Comparison of ENCODE assay signal across 19 mouse cellular contexts in genomic region chr6:29788779-29789350, GRCm38 (mm10). TPM values are rescaled to one million over a fixed set of nuclear protein-coding genes. Genes with fewer than 3 reads are reported as not detected.
A peak's percentile ranks its signal among the peaks of the same experiment; 100 is the strongest.
DNase-seq lines count a peak whose midpoint lies in the region; ATAC-seq and TF ChIP-seq lines count a peak whose summit lies in the region.
"Had no signal": no experiment of that assay in that cellular context is flagged by ENCODE, and none has a peak within 500 bp of the region (broad histone marks: within the 10 kb centered on the region; RNA-seq: fewer than 3 reads in every experiment).

No protein-coding gene starts in this region.

- 10% methylated on average over 3 of the region's 3 CpGs for whole genome bisulfite sequencing in forebrain, embryonic 11.5 days
- 3% methylated on average over 3 of the region's 3 CpGs for WGBS in forebrain, embryonic 13.5 days
- 17% methylated on average over 3 of the region's 3 CpGs for WGBS in midbrain, postnatal 0 days
- 12% methylated on average over 3 of the region's 3 CpGs for WGBS in midbrain, embryonic 15.5 days
- 5% methylated on average over 3 of the region's 3 CpGs for WGBS in forebrain, embryonic 16.5 days

- no peak overlapping the region for H3K4me3 ChIP-seq in forebrain, embryonic 11.5 days (ENCODE audit: low read depth, low read length)
- no peak overlapping the region for H3K4me3 ChIP-seq in forebrain, embryonic 13.5 days
- no peak overlapping the region for H3K4me3 ChIP-seq in midbrain, postnatal 0 days (ENCODE audit: low read depth, low read length)
- H3K4me3 ChIP-seq in midbrain, embryonic 15.5 days: no peak overlapping the region
- H3K4me3 ChIP-seq in forebrain, embryonic 16.5 days (replicated peaks; ENCODE audit: low read length): no peak overlapping the region
- H3K4me3 ChIP-seq: lung, embryonic 15.5 days had no signal

- no peak for TF ChIP-seq CTCF in midbrain, postnatal 0 days (IDR thresholded peaks at IDR 0.05)

- no peaks in the 10 kb centered on the region for H3K4me1 ChIP-seq in forebrain, embryonic 11.5 days (replicated peaks; ENCODE audit: control insufficient read depth, insufficient read depth, low read length)
- H3K4me1 ChIP-seq in forebrain, embryonic 13.5 days: peaks cover 12% of the 10 kb centered on the region
- H3K4me1 ChIP-seq in midbrain, postnatal 0 days (ENCODE audit: insufficient read depth, low read length): no peaks in the 10 kb centered on the region
- peaks cover 6% of the 10 kb centered on the region; the same call in 1 of the 2 replicates for H3K4me1 ChIP-seq in midbrain, embryonic 15.5 days
- no peaks in the 10 kb centered on the region for H3K4me1 ChIP-seq in forebrain, embryonic 16.5 days (replicated peaks; ENCODE audit: control insufficient read depth, insufficient read depth, low read length)
- H3K4me1 ChIP-seq: lung, embryonic 15.5 days had no signal

- H3K27ac ChIP-seq in forebrain, embryonic 11.5 days (ENCODE audit: low read depth, low read length): no peak overlapping the region
- H3K27ac ChIP-seq in forebrain, embryonic 13.5 days: no peak overlapping the region
- H3K27ac ChIP-seq in midbrain, postnatal 0 days (ENCODE audit: low read depth, low read length): no peak overlapping the region
- no peak overlapping the region for H3K27ac ChIP-seq in midbrain, embryonic 15.5 days
- H3K27ac ChIP-seq in forebrain, embryonic 16.5 days (ENCODE audit: low read length): no peak overlapping the region
- H3K27ac ChIP-seq: liver, embryonic 14.5 days; lung, embryonic 15.5 days; macrophage had no signal

- no peaks in the 10 kb centered on the region; the same call in 1 of the 2 replicates for H3K27me3 ChIP-seq in forebrain, embryonic 11.5 days (ENCODE audit: control insufficient read depth, insufficient read depth, low read length)
- no peaks in the 10 kb centered on the region for H3K27me3 ChIP-seq in forebrain, embryonic 13.5 days
- H3K27me3 ChIP-seq in midbrain, postnatal 0 days (ENCODE audit: insufficient read depth, low read length): no peaks in the 10 kb centered on the region
- H3K27me3 ChIP-seq in midbrain, embryonic 15.5 days (replicated peaks): no peaks in the 10 kb centered on the region
- no peaks in the 10 kb centered on the region for H3K27me3 ChIP-seq in forebrain, embryonic 16.5 days (replicated peaks; ENCODE audit: control insufficient read depth, insufficient read depth, low read length)
- H3K27me3 ChIP-seq: lung, embryonic 15.5 days had no signal

- no peak for DNase-seq in forebrain, embryonic 11.5 days (ENCODE audit: low spot score)
- peak; percentile 15 for DNase-seq in midbrain, postnatal 0 days (ENCODE audit: low spot score)
- DNase-seq in adrenal gland, postnatal 14 days: no peak
- no peak for DNase-seq in layer of hippocampus, adult 9-10 months (ENCODE audit: low spot score)
- DNase-seq: cerebellum, adult 9-11 months; heart, adult 18-20 months; heart, postnatal 36 days; kidney, adult 2 months; kidney, postnatal 10 days; layer of hippocampus, postnatal 36 days; right cerebral cortex, adult 18-20 months; thymus, postnatal 25 days had no signal

- no peaks in the 10 kb centered on the region for H3K9me3 ChIP-seq in forebrain, embryonic 11.5 days (ENCODE audit: control insufficient read depth, low read length)
- H3K9me3 ChIP-seq in forebrain, embryonic 13.5 days (replicated peaks): no peaks in the 10 kb centered on the region
- no peaks in the 10 kb centered on the region for H3K9me3 ChIP-seq in midbrain, postnatal 0 days (ENCODE audit: low read length)
- H3K9me3 ChIP-seq in midbrain, embryonic 15.5 days: no peaks in the 10 kb centered on the region
- no peaks in the 10 kb centered on the region for H3K9me3 ChIP-seq in forebrain, embryonic 16.5 days (ENCODE audit: control insufficient read depth, low read length)
- H3K9me3 ChIP-seq: lung, embryonic 15.5 days had no signal

- no peak overlapping the region for H3K9ac ChIP-seq in forebrain, embryonic 11.5 days (ENCODE audit: low read length)
- no peak overlapping the region for H3K9ac ChIP-seq in forebrain, embryonic 13.5 days
- H3K9ac ChIP-seq in midbrain, postnatal 0 days (replicated peaks; ENCODE audit: low read length, poor library complexity, severe bottlenecking): no peak overlapping the region
- no peak overlapping the region for H3K9ac ChIP-seq in midbrain, embryonic 15.5 days
- H3K9ac ChIP-seq in forebrain, embryonic 16.5 days (replicated peaks; ENCODE audit: low read depth, low read length): no peak overlapping the region
- H3K9ac ChIP-seq: liver, embryonic 14.5 days; lung, embryonic 15.5 days had no signal

- no peaks in the 10 kb centered on the region for H3K36me3 ChIP-seq in forebrain, embryonic 11.5 days (ENCODE audit: control insufficient read depth, insufficient read depth, low read length)
- H3K36me3 ChIP-seq in forebrain, embryonic 13.5 days (ENCODE audit: poor library complexity, severe bottlenecking): no peaks in the 10 kb centered on the region
- no peaks in the 10 kb centered on the region for H3K36me3 ChIP-seq in midbrain, postnatal 0 days (ENCODE audit: insufficient read depth, low read length)
- H3K36me3 ChIP-seq in midbrain, embryonic 15.5 days (replicated peaks): no peaks in the 10 kb centered on the region
- H3K36me3 ChIP-seq in forebrain, embryonic 16.5 days (ENCODE audit: control insufficient read depth, insufficient read depth): no peaks in the 10 kb centered on the region
- H3K36me3 ChIP-seq: lung, embryonic 15.5 days had no signal

- no peak; the same call in 1 of the 2 replicates for ATAC-seq in forebrain, embryonic 11.5 days (replicated peaks; ENCODE audit: low FRiP score)
- ATAC-seq in forebrain, embryonic 13.5 days: no peak
- ATAC-seq in midbrain, postnatal 0 days (ENCODE audit: low FRiP score): no peak
- no peak for ATAC-seq in midbrain, embryonic 15.5 days (replicated peaks)
- ATAC-seq in forebrain, embryonic 16.5 days: peak; percentile 49; the same call in 1 of the 2 replicates
- ATAC-seq: inflammation-experienced regulatory T-cells, adult 6 months had no signal

- peak overlapping the region; percentile 2; the same call in 1 of the 2 replicates for H3K4me2 ChIP-seq in forebrain, embryonic 11.5 days (ENCODE audit: low read depth, low read length, severe bottlenecking)
- no peak overlapping the region for H3K4me2 ChIP-seq in forebrain, embryonic 13.5 days
- no peak overlapping the region for H3K4me2 ChIP-seq in midbrain, postnatal 0 days (ENCODE audit: low read depth, low read length, poor library complexity, severe bottlenecking)
- no peak overlapping the region for H3K4me2 ChIP-seq in midbrain, embryonic 15.5 days
- no peak overlapping the region for H3K4me2 ChIP-seq in forebrain, embryonic 16.5 days (ENCODE audit: low read length)
- H3K4me2 ChIP-seq: lung, embryonic 15.5 days had no signal

RNA-seq across cellular contexts. Expression of gene Ahcyl2, which starts 21.1 kb away (rescaled TPM):
- polyA plus RNA-seq in forebrain, embryonic 11.5 days (2014; fragmentation: Nextera tagmentation; extraction: Ambion mirVana): 16.7 and 19.1 TPM in 2 replicates
- 11.1 and 12.3 TPM in 2 replicates for polyA plus RNA-seq in forebrain, embryonic 13.5 days (2015; fragmentation: Nextera tagmentation; extraction: Ambion mirVana)
- total RNA-seq in midbrain, postnatal 0 days (2014; rRNA removed): 66.7 and 69.1 TPM in 2 replicates
- polyA plus RNA-seq in midbrain, postnatal 0 days (2015; fragmentation: Nextera tagmentation; extraction: Ambion mirVana): 12.8 and 16.0 TPM in 2 replicates
- polyA plus RNA-seq in midbrain, embryonic 15.5 days (2015; fragmentation: Nextera tagmentation; extraction: Ambion mirVana): 18.0 and 20.6 TPM in 2 replicates
- 11.2 and 17.0 TPM in 2 replicates for polyA plus RNA-seq in forebrain, embryonic 16.5 days (2015; fragmentation: Nextera tagmentation; extraction: Ambion mirVana)
- 102 and 103 TPM in 2 replicates for total RNA-seq in adrenal gland, postnatal 14 days (2021)

RNA-seq across cellular contexts. Expression of gene Smo, which starts 53.6 kb away (rescaled TPM):
- 72.8 and 78.2 TPM in 2 replicates for polyA plus RNA-seq in forebrain, embryonic 11.5 days (2014; fragmentation: Nextera tagmentation; extraction: Ambion mirVana)
- 20.5 and 21.1 TPM in 2 replicates for polyA plus RNA-seq in forebrain, embryonic 13.5 days (2015; fragmentation: Nextera tagmentation; extraction: Ambion mirVana)
- total RNA-seq in midbrain, postnatal 0 days (2014; rRNA removed): 38.7 and 42.3 TPM in 2 replicates
- polyA plus RNA-seq in midbrain, postnatal 0 days (2015; fragmentation: Nextera tagmentation; extraction: Ambion mirVana): 7.2 and 7.8 TPM in 2 replicates
- 12.3 and 14.2 TPM in 2 replicates for polyA plus RNA-seq in midbrain, embryonic 15.5 days (2015; fragmentation: Nextera tagmentation; extraction: Ambion mirVana)
- polyA plus RNA-seq in forebrain, embryonic 16.5 days (2015; fragmentation: Nextera tagmentation; extraction: Ambion mirVana): 11.5 and 11.7 TPM in 2 replicates
- 43.9 and 45.0 TPM in 2 replicates for total RNA-seq in adrenal gland, postnatal 14 days (2021)
- polyA plus RNA-seq: inflammation-experienced regulatory T-cells, adult 6 months had no signal
